Mouse (Mus musculus) ES-Bruce4 (cell line): ENCODE data around the gene 1700003F12Rik.

Experiments
- CTCF ChIP-seq: IDR thresholded peaks from one replicate; pipeline ENCODE4 v1.8.1; 2011; ENCODE audit warnings: low read depth, low read length
- EP300 ChIP-seq: IDR thresholded peaks from 2 replicates; pipeline ENCODE4 v1.6.1; 2011; ENCODE audit warnings: low read depth, low read length; ENCODE audit not compliant: insufficient read depth
- POLR2A ChIP-seq: IDR thresholded peaks from one replicate; pipeline ENCODE4 v1.8.1; 2011; ENCODE audit warnings: low read length; ENCODE audit not compliant: insufficient read depth

- no peak for TF ChIP-seq EP300
- no peak for TF ChIP-seq CTCF
- no peak for TF ChIP-seq POLR2A
Measured at GRCm38 (mm10) chr2:154521449-154521848, 25.4 kb upstream of the 1700003F12Rik start.
